Mouse (Mus musculus) adrenal gland, adult 18-20 months (tissue): ENCODE data around the gene Neu1. TPM values are rescaled to one million over a fixed set of nuclear protein-coding genes. Genes with fewer than 3 reads are reported as not detected.
"Not testable (repeated sequence)": the region's sequence is repeated elsewhere in the genome, so short reads cannot be mapped to it uniquely, and the experiment has no call there.

Experiments used
- DNase-seq, 2 experiments: peaks; one replicate each; pipeline ENCODE4 v3.0.0; 2021 to 2022; ENCODE audit warnings: low spot score in 2 of 2
- total RNA-seq, 2 experiments: library from RNA; stranded (reverse); gene quantifications; 1 replicate in 1 of 2; 2 replicates in 1 of 2; pipeline ENCODE4 v1.2.3; 2021

The Neu1 gene
- total RNA-seq, 2 experiments from 2014 or later, result 22.5 to 24.3 TPM

GRCm38 (mm10) chr17:34962125-34962524 lies 31.1 kb downstream of the Neu1 start:
- no peak for DNase-seq

GRCm38 (mm10) chr17:34962841-34963240 lies 31.8 kb downstream of the Neu1 start:
- no peak for DNase-seq

GRCm38 (mm10) chr17:34964640-34965049 lies 33.6 kb downstream of the Neu1 start:
- no peak for DNase-seq

- no peak for DNase-seq
These were observed 34.6 kb downstream of the Neu1 start for GRCm38 (mm10) chr17:34965627-34966026.

GRCm38 (mm10) chr17:34969822-34970221 lies 38.8 kb downstream of the Neu1 start, which contains the start of gene Gm20481:
Gm20481 (plus strand) TSS chr17:34969912.
- not testable (repeated sequence) for DNase-seq

- DNase-seq, result not testable (repeated sequence)
These were observed 39.8 kb downstream of the Neu1 start for GRCm38 (mm10) chr17:34970850-34971249.

- DNase-seq, result not testable (repeated sequence)
These were observed 40.6 kb downstream of the Neu1 start for GRCm38 (mm10) chr17:34971694-34972068.

GRCm38 (mm10) chr17:34972069-34972749 lies 41.2 kb downstream of the Neu1 start, which contains the start of the genes Hspa1a and Hspa1l:
Hspa1a (minus strand) TSS chr17:34972156.
Hspa1l (plus strand) TSS chr17:34972703.
- DNase-seq, result peak; percentile 84 to 91

GRCm38 (mm10) chr17:34975581-34976492 lies 44.8 kb downstream of the Neu1 start:
- no peak for DNase-seq

GRCm38 (mm10) chr17:34977000-34977399 lies 45.9 kb downstream of the Neu1 start:
- no peak for DNase-seq

- no peak for DNase-seq
These were observed 47.2 kb downstream of the Neu1 start for GRCm38 (mm10) chr17:34978239-34978638.

- DNase-seq, result no peak
These were observed 48.6 kb downstream of the Neu1 start for GRCm38 (mm10) chr17:34979631-34980030.

- no peak for DNase-seq
These were observed 49.6 kb downstream of the Neu1 start for GRCm38 (mm10) chr17:34980655-34981054.

- DNase-seq, result peak; percentile 84 to 90
These were observed 50.7 kb downstream of the Neu1 start, which contains the start of gene Lsm2 for GRCm38 (mm10) chr17:34981690-34982180. Lsm2 (plus strand) TSS chr17:34981862.

- no peak for DNase-seq
These were observed 51.3 kb downstream of the Neu1 start for GRCm38 (mm10) chr17:34982328-34982727.

GRCm38 (mm10) chr17:34984218-34984617 lies 53.2 kb downstream of the Neu1 start:
- no peak for DNase-seq

Other genes with a start within 250 kb of the Neu1 start
- 100 to 1,000 TPM in 1 of 2 experiments, 10 to 100 TPM in 1; 99.1 to 174 TPM for gene C4b, start 187.4 kb upstream of the Neu1 start, total RNA-seq
- over 10,000 TPM in 1 of 2 experiments, 1,000 to 10,000 TPM in 1; 3,976 to 16,190 TPM for gene Cyp21a1, start 126.7 kb upstream of the Neu1 start, total RNA-seq
- 10 to 100 TPM; 54.2 to 62.5 TPM for gene Stk19, start 94.3 kb upstream of the Neu1 start, total RNA-seq
- gene Dxo, start 94.2 kb upstream of the Neu1 start, total RNA-seq, result 10 to 100 TPM; 75.5 to 82.1 TPM
- 10 to 100 TPM; 60.8 to 65.9 TPM for gene Skiv2l, start 81.0 kb upstream of the Neu1 start, total RNA-seq
- 10 to 100 TPM; 46.1 to 54.5 TPM for gene Nelfe, start 80.9 kb upstream of the Neu1 start, total RNA-seq
- gene Cfb, start 68.7 kb upstream of the Neu1 start, total RNA-seq, result 10 to 100 TPM; 14.6 to 38.9 TPM
- 10 to 100 TPM in 1 of 2 experiments, 1 to 10 TPM in 1; 9.9 to 12.4 TPM for gene Zbtb12, start 51.8 kb upstream of the Neu1 start, total RNA-seq
- gene Gm20547, start 49.2 kb upstream of the Neu1 start, total RNA-seq, result under 1 TPM in 1 of 2 experiments, not detected in 1; 0.19 TPM
- 10 to 100 TPM; 88.3 to 89.2 TPM for gene C2, start 33.0 kb upstream of the Neu1 start, total RNA-seq
- 100 to 1,000 TPM; 101 to 144 TPM for gene Ehmt2, start 32.8 kb upstream of the Neu1 start, total RNA-seq
- under 1 TPM; 0.30 to 0.51 TPM for gene Slc44a4, start 16.8 kb upstream of the Neu1 start, total RNA-seq
- gene Hspa1b, start 28.0 kb downstream of the Neu1 start, total RNA-seq, result 100 to 1,000 TPM; 635 to 643 TPM
- gene Gm20481, start 38.7 kb downstream of the Neu1 start, total RNA-seq, result under 1 TPM in 1 of 2 experiments, not detected in 1; 0.60 TPM
- gene Hspa1a, start 40.9 kb downstream of the Neu1 start, total RNA-seq, result 100 to 1,000 TPM; 195 to 256 TPM
- under 1 TPM; 0.30 to 0.58 TPM for gene Hspa1l, start 41.5 kb downstream of the Neu1 start, total RNA-seq
- gene Lsm2, start 50.6 kb downstream of the Neu1 start, total RNA-seq, result 10 to 100 TPM; 31.9 to 34.5 TPM
- 10 to 100 TPM; 49.8 to 64.8 TPM for gene Vars, start 69.7 kb downstream of the Neu1 start, total RNA-seq
- under 1 TPM; 0.50 to 0.61 TPM for gene Vwa7, start 85.3 kb downstream of the Neu1 start, total RNA-seq
- gene Sapcd1, start 96.8 kb downstream of the Neu1 start, total RNA-seq, result under 1 TPM in 1 of 2 experiments, not detected in 1; 0.51 TPM
- 1 to 10 TPM; 1.1 to 1.3 TPM for gene Msh5, start 115.5 kb downstream of the Neu1 start, total RNA-seq
- 10 to 100 TPM; 71.9 to 92.9 TPM for gene Clic1, start 118.7 kb downstream of the Neu1 start, total RNA-seq
- 10 to 100 TPM in 1 of 2 experiments, 1 to 10 TPM in 1; 9.1 to 17.0 TPM for gene Ddah2, start 127.8 kb downstream of the Neu1 start, total RNA-seq
- not detected for gene Ly6g6c, start 134.1 kb downstream of the Neu1 start, total RNA-seq
- gene Mpig6b, start 134.9 kb downstream of the Neu1 start, total RNA-seq, result under 1 TPM; 0.13 to 0.22 TPM
- gene Ly6g6e, start 145.6 kb downstream of the Neu1 start, total RNA-seq, result not detected
- not detected for gene Ly6g6d, start 146.8 kb downstream of the Neu1 start, total RNA-seq
- gene Ly6g6f, start 154.4 kb downstream of the Neu1 start, total RNA-seq, result not detected
- gene Abhd16a, start 158.0 kb downstream of the Neu1 start, total RNA-seq, result 10 to 100 TPM; 75.0 to 88.2 TPM
- gene Ly6g5c, start 177.0 kb downstream of the Neu1 start, total RNA-seq, result not detected
- gene Ly6g5b, start 184.2 kb downstream of the Neu1 start, total RNA-seq, result under 1 TPM; 0.33 to 0.67 TPM
- gene Gpank1, start 190.2 kb downstream of the Neu1 start, total RNA-seq, result 10 to 100 TPM; 14.8 to 16.2 TPM
- gene Csnk2b, start 190.8 kb downstream of the Neu1 start, total RNA-seq, result 100 to 1,000 TPM; 192 to 217 TPM
- gene D17H6S53E, start 195.1 kb downstream of the Neu1 start, total RNA-seq, result 10 to 100 TPM; 28.8 to 34.6 TPM
- not detected for gene Apom, start 200.8 kb downstream of the Neu1 start, total RNA-seq
- gene Bag6, start 203.9 kb downstream of the Neu1 start, total RNA-seq, result 100 to 1,000 TPM; 307 to 394 TPM
- gene Prrc2a, start 233.6 kb downstream of the Neu1 start, total RNA-seq, result 100 to 1,000 TPM; 214 to 251 TPM
- 10 to 100 TPM in 1 of 2 experiments, 1 to 10 TPM in 1; 6.1 to 11.2 TPM for gene Aif1, start 244.8 kb downstream of the Neu1 start, total RNA-seq